Mouse (Mus musculus): Measurements from ENCODE around the gene Has3. TPM values are rescaled to one million over a fixed set of nuclear protein-coding genes. Genes with fewer than 3 reads are reported as not detected.

Gene Has3
- polyA plus RNA-seq, 1 experiment: 0.16 TPM

DNA sequence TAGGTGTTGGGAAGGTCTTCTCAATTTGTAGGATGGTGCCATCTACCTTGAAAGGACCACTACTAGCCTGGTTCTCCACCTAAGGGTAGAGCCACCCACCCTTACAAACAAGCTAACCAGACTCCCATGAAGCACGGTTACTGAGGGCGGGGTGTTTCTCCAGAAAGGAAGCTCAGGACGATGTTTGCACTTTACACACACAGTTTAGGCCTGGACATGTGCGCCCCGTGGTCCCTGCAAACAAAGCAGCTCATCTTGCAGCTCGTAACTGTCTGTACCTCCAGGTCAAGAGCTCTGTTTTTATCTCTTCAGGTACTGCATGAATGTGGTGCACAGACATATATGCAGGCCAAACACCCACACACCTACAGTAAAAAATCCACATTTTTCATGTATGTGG, 36.6 kb downstream of the Has3 start:
- no peak for TF ChIP-seq MYOD1 (IDR thresholded peaks at IDR 0.05; ENCODE audit: control insufficient read depth, insufficient read length, low read depth)
- no peak for TF ChIP-seq CTCF (IDR thresholded peaks at IDR 0.05; ENCODE audit: control insufficient read depth, insufficient read depth, insufficient read length)
- TF ChIP-seq CEBPB (IDR thresholded peaks at IDR 0.05; ENCODE audit: low read depth): no peak
- no peak for TF ChIP-seq MAX (IDR thresholded peaks at IDR 0.05)
- no peak for TF ChIP-seq USF1 (IDR thresholded peaks at IDR 0.05; ENCODE audit: low read depth)
- no peak for TF ChIP-seq MYOG (IDR thresholded peaks at IDR 0.05; ENCODE audit: control insufficient read depth, extremely low read depth, insufficient read length)
- no peak for TF ChIP-seq FOSL1 (IDR thresholded peaks at IDR 0.05; ENCODE audit: insufficient read depth, low read length, poor library complexity, severe bottlenecking)
- H3K79me2 ChIP-seq (ENCODE audit: control insufficient read depth, insufficient read depth): peaks cover 13% of the 10 kb centered on the region
- H3K4me3 ChIP-seq (ENCODE audit: insufficient read depth, poor library complexity, severe bottlenecking): no peak overlapping the region
- H3K79me3 ChIP-seq (ENCODE audit: low read depth): peaks cover 8% of the 10 kb centered on the region
- H3K36me3 ChIP-seq (ENCODE audit: control insufficient read depth, insufficient read depth): peaks cover 82% of the 10 kb centered on the region
- H3K27me3 ChIP-seq (ENCODE audit: control insufficient read depth, insufficient read depth, insufficient read length): no peaks in the 10 kb centered on the region
- no peak overlapping the region for H3ac ChIP-seq (ENCODE audit: control insufficient read depth, insufficient read length, low read depth)

DNA sequence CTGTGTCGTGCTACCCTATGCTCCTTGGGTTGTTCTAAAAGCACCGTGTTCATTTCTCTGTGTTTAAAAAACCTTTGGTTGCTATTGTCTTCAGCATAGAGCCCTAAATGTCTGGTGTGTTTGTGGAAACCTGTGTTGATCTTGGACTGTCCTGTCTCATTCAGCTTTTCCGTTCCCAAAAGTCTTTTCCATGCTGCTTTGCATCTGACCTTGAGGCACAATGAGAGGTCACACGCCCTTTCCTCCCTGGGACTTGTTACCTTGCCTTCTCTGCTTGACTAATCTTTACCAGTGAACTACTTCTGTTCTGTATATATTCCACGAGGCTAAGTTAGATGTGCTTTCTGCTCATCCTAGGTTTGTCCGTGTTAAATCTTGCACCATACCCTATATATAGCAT, 37.4 kb downstream of the Has3 start:
- peaks cover 9% of the 10 kb centered on the region for H3K79me2 ChIP-seq (ENCODE audit: control insufficient read depth, insufficient read depth)
- H3K4me3 ChIP-seq (ENCODE audit: insufficient read depth, poor library complexity, severe bottlenecking): no peak overlapping the region
- no peaks in the 10 kb centered on the region for H3K27me3 ChIP-seq (ENCODE audit: control insufficient read depth, insufficient read depth, insufficient read length)
- H3K36me3 ChIP-seq (ENCODE audit: control insufficient read depth, insufficient read depth): peaks cover 81% of the 10 kb centered on the region
- no peak for TF ChIP-seq MYOD1 (IDR thresholded peaks at IDR 0.05; ENCODE audit: control insufficient read depth, insufficient read length, low read depth)
- no peak for TF ChIP-seq CTCF (IDR thresholded peaks at IDR 0.05; ENCODE audit: control insufficient read depth, insufficient read depth, insufficient read length)
- no peak for TF ChIP-seq MAX (IDR thresholded peaks at IDR 0.05)
- TF ChIP-seq USF1 (IDR thresholded peaks at IDR 0.05; ENCODE audit: low read depth): no peak
- no peak for TF ChIP-seq CEBPB (IDR thresholded peaks at IDR 0.05; ENCODE audit: low read depth)
- TF ChIP-seq MYOG (IDR thresholded peaks at IDR 0.05; ENCODE audit: control insufficient read depth, extremely low read depth, insufficient read length): no peak
- no peak for TF ChIP-seq FOSL1 (IDR thresholded peaks at IDR 0.05; ENCODE audit: insufficient read depth, low read length, poor library complexity, severe bottlenecking)
- no peak overlapping the region for H3ac ChIP-seq (ENCODE audit: control insufficient read depth, insufficient read length, low read depth)
- peaks cover 8% of the 10 kb centered on the region for H3K79me3 ChIP-seq (ENCODE audit: low read depth)

DNA sequence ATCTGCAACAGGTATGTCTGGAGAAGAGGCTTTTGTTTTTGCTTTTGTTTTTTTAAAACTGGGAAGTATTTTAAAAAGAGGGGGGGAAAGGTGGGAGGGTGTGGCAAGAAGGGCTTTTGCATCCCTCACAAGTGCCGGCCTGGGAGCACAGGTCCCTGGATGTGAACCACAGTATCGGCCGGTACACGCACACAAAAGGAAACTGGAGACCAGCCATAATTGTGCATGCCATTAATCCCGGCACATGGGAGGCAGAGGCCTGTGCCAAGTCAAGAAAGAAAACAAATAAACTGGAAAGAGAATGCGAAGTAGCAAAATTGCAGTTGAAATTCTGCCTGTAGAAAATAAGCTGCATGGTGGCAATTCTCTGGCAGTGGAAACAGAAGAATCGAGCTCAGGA, 38.2 kb downstream of the Has3 start:
- Histone ChIP-seq H3K36me3 (ENCODE audit: control insufficient read depth, insufficient read depth) (peaks cover 82% of the 10 kb centered on the region), H3K79me3 (ENCODE audit: low read depth) (peaks cover 8% of the 10 kb centered on the region), H3K79me2 (ENCODE audit: control insufficient read depth, insufficient read depth) (peaks cover under 1% of the 10 kb centered on the region), H3ac (ENCODE audit: control insufficient read depth, insufficient read length, low read depth) (no peak overlapping the region), H3K4me3 (ENCODE audit: insufficient read depth, poor library complexity, severe bottlenecking) (no peak overlapping the region), H3K27me3 (ENCODE audit: control insufficient read depth, insufficient read depth, insufficient read length) (no peaks in the 10 kb centered on the region)
- TF ChIP-seq CEBPB (IDR thresholded peaks at IDR 0.05; ENCODE audit: low read depth) (no peak), MYOD1 (IDR thresholded peaks at IDR 0.05; ENCODE audit: control insufficient read depth, insufficient read length, low read depth) (no peak), CTCF (IDR thresholded peaks at IDR 0.05; ENCODE audit: control insufficient read depth, insufficient read depth, insufficient read length) (no peak), USF1 (IDR thresholded peaks at IDR 0.05; ENCODE audit: low read depth) (no peak), MAX (IDR thresholded peaks at IDR 0.05) (no peak), MYOG (IDR thresholded peaks at IDR 0.05; ENCODE audit: control insufficient read depth, extremely low read depth, insufficient read length) (no peak), FOSL1 (IDR thresholded peaks at IDR 0.05; ENCODE audit: insufficient read depth, low read length, poor library complexity, severe bottlenecking) (no peak)

GRCm38 (mm10) chr8:106913631-106914030, 43.6 kb downstream of the Has3 start:
- TF ChIP-seq CEBPB (IDR thresholded peaks at IDR 0.05; ENCODE audit: low read depth): no peak
- TF ChIP-seq MYOD1 (IDR thresholded peaks at IDR 0.05; ENCODE audit: control insufficient read depth, insufficient read length, low read depth): no peak
- no peak for TF ChIP-seq USF1 (IDR thresholded peaks at IDR 0.05; ENCODE audit: low read depth)
- no peak for TF ChIP-seq FOSL1 (IDR thresholded peaks at IDR 0.05; ENCODE audit: insufficient read depth, low read length, poor library complexity, severe bottlenecking)
- no peak for TF ChIP-seq MAX (IDR thresholded peaks at IDR 0.05)
- no peak for TF ChIP-seq CTCF (IDR thresholded peaks at IDR 0.05; ENCODE audit: control insufficient read depth, insufficient read depth, insufficient read length)
- TF ChIP-seq MYOG (IDR thresholded peaks at IDR 0.05; ENCODE audit: control insufficient read depth, extremely low read depth, insufficient read length): no peak
- Histone ChIP-seq H3K79me2 (ENCODE audit: control insufficient read depth, insufficient read depth) (no peaks in the 10 kb centered on the region), H3K36me3 (ENCODE audit: control insufficient read depth, insufficient read depth) (peaks cover 79% of the 10 kb centered on the region), H3K27me3 (ENCODE audit: control insufficient read depth, insufficient read depth, insufficient read length) (no peaks in the 10 kb centered on the region), H3K79me3 (ENCODE audit: low read depth) (peaks cover 3% of the 10 kb centered on the region), H3ac (ENCODE audit: control insufficient read depth, insufficient read length, low read depth) (no peak overlapping the region), H3K4me3 (ENCODE audit: insufficient read depth, poor library complexity, severe bottlenecking) (no peak overlapping the region)

GRCm38 (mm10) chr8:106919721-106920394, 49.8 kb downstream of the Has3 start:
- Histone ChIP-seq H3ac (ENCODE audit: control insufficient read depth, insufficient read length, low read depth) (no peak overlapping the region), H3K79me2 (ENCODE audit: control insufficient read depth, insufficient read depth) (no peaks in the 10 kb centered on the region), H3K27me3 (ENCODE audit: control insufficient read depth, insufficient read depth, insufficient read length) (no peaks in the 10 kb centered on the region), H3K36me3 (ENCODE audit: control insufficient read depth, insufficient read depth) (peaks cover 95% of the 10 kb centered on the region), H3K4me3 (ENCODE audit: insufficient read depth, poor library complexity, severe bottlenecking) (no peak overlapping the region), H3K79me3 (ENCODE audit: low read depth) (no peaks in the 10 kb centered on the region)
- TF ChIP-seq CTCF (IDR thresholded peaks at IDR 0.05; ENCODE audit: control insufficient read depth, insufficient read depth, insufficient read length) (no peak), USF1 (IDR thresholded peaks at IDR 0.05; ENCODE audit: low read depth) (no peak), MAX (IDR thresholded peaks at IDR 0.05) (no peak), CEBPB (IDR thresholded peaks at IDR 0.05; ENCODE audit: low read depth) (no peak), MYOD1 (IDR thresholded peaks at IDR 0.05; ENCODE audit: control insufficient read depth, insufficient read length, low read depth) (no peak), MYOG (IDR thresholded peaks at IDR 0.05; ENCODE audit: control insufficient read depth, extremely low read depth, insufficient read length) (no peak), FOSL1 (IDR thresholded peaks at IDR 0.05; ENCODE audit: insufficient read depth, low read length, poor library complexity, severe bottlenecking) (no peak)

All from C2C12 (cell line).